In the genomic region with DNA sequence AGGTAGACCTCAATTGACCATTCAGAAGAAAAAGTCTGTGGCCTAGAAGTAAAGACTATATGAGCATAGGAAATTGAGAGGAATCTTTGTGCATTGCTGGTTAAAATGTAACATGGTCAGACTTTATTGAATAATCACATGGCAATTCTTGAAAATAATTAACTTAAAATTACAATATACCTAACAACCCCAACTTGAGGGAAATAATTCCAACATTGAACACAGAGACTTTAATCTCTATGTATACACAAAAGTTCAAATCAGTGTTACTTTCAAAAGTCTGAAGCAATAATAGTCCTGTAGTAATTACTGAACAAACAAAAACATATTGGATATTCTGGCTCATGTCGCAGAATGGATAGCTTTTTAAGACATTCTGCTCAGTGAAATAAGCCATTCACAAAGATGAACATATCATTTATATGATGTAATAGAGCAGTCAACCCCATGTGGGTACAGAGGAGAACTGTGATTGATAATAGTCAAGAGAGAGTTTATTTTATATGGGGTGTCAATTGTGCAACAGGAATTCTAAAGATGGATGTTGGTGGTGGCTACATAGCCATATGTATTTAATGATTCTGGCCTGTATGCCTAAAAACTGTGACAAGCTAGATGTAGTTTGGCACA, we compare ENCODE assay signal across 28 mouse cellular contexts.
"Had no signal": no experiment of that assay in that cellular context is flagged by ENCODE, and none has a peak within 500 bp of the region (broad histone marks: within the 10 kb centered on the region; RNA-seq: fewer than 3 reads in every experiment).

No protein-coding gene starts in this region.

- H3K9me3 ChIP-seq: embryonic facial prominence, embryonic 10.5 days; embryonic facial prominence, embryonic 12.5 days; embryonic facial prominence, embryonic 13.5 days; embryonic facial prominence, embryonic 15.5 days; forebrain, embryonic 10.5 days; forebrain, embryonic 12.5 days; forebrain, embryonic 13.5 days; forebrain, embryonic 15.5 days had no signal

- ATAC-seq: forebrain, embryonic 13.5 days; forebrain, embryonic 14.5 days; forebrain, embryonic 15.5 days; forebrain, embryonic 16.5 days; forebrain, postnatal 0 days had no signal

- H3K4me2 ChIP-seq: embryonic facial prominence, embryonic 12.5 days; embryonic facial prominence, embryonic 13.5 days; embryonic facial prominence, embryonic 15.5 days; forebrain, embryonic 12.5 days; forebrain, embryonic 13.5 days; forebrain, embryonic 15.5 days had no signal

- DNase-seq: cerebellum, adult 2 months; cerebellum, adult 8-10 months; cerebellum, adult 9-10 months; cerebellum, adult 9-11 months; cerebellum, postnatal 10 days; cerebellum, postnatal 14 days; cerebellum, postnatal 25 days; cerebellum, postnatal 36 days; embryo, embryonic 11 days; forebrain, postnatal 0 days; gastrocnemius, adult 2 months; gastrocnemius, postnatal 10 days; gastrocnemius, postnatal 14 days; gastrocnemius, postnatal 25 days; gastrocnemius, postnatal 36 days; heart, adult 11 months; heart, adult 18-20 months had no signal

- H3K27me3 ChIP-seq: embryonic facial prominence, embryonic 12.5 days; embryonic facial prominence, embryonic 13.5 days; embryonic facial prominence, embryonic 15.5 days; forebrain, embryonic 12.5 days; forebrain, embryonic 13.5 days; forebrain, embryonic 15.5 days had no signal

- H3K4me3 ChIP-seq: embryonic facial prominence, embryonic 10.5 days; embryonic facial prominence, embryonic 12.5 days; embryonic facial prominence, embryonic 13.5 days; embryonic facial prominence, embryonic 15.5 days; erythroblast, embryonic 14.5 days; forebrain, embryonic 10.5 days; forebrain, embryonic 12.5 days; forebrain, embryonic 13.5 days; forebrain, embryonic 15.5 days; gastrocnemius, adult 2 months had no signal

- H3K9ac ChIP-seq: embryonic facial prominence, embryonic 12.5 days; embryonic facial prominence, embryonic 13.5 days; embryonic facial prominence, embryonic 15.5 days; forebrain, embryonic 12.5 days; forebrain, embryonic 13.5 days; forebrain, embryonic 15.5 days; forebrain, postnatal 0 days had no signal

- H3K4me1 ChIP-seq: embryonic facial prominence, embryonic 10.5 days; embryonic facial prominence, embryonic 12.5 days; embryonic facial prominence, embryonic 13.5 days; embryonic facial prominence, embryonic 15.5 days; forebrain, embryonic 10.5 days; forebrain, embryonic 12.5 days; forebrain, embryonic 13.5 days; forebrain, embryonic 15.5 days had no signal

- H3K27ac ChIP-seq: embryonic facial prominence, embryonic 10.5 days; embryonic facial prominence, embryonic 12.5 days; embryonic facial prominence, embryonic 13.5 days; embryonic facial prominence, embryonic 15.5 days; forebrain, embryonic 10.5 days; forebrain, embryonic 12.5 days; forebrain, embryonic 13.5 days; forebrain, embryonic 15.5 days; gastrocnemius, adult 2 months had no signal

- H3K36me3 ChIP-seq: embryonic facial prominence, embryonic 10.5 days; embryonic facial prominence, embryonic 12.5 days; embryonic facial prominence, embryonic 13.5 days; embryonic facial prominence, embryonic 15.5 days; forebrain, embryonic 10.5 days; forebrain, embryonic 12.5 days; forebrain, embryonic 15.5 days had no signal
